Mouse (Mus musculus) neural tube, embryonic 10.5 days (tissue): Measurements from ENCODE around the gene Gtf2e1.
A peak's percentile ranks its signal among the peaks of the same experiment; 100 is the strongest.

Experiments used
- DNase-seq: peaks from one replicate; pipeline ENCODE4 v3.0.0-alpha.2; 2017; ENCODE audit warnings: low spot score; ENCODE audit errors: extremely low spot score

Gene Gtf2e1

DNA sequence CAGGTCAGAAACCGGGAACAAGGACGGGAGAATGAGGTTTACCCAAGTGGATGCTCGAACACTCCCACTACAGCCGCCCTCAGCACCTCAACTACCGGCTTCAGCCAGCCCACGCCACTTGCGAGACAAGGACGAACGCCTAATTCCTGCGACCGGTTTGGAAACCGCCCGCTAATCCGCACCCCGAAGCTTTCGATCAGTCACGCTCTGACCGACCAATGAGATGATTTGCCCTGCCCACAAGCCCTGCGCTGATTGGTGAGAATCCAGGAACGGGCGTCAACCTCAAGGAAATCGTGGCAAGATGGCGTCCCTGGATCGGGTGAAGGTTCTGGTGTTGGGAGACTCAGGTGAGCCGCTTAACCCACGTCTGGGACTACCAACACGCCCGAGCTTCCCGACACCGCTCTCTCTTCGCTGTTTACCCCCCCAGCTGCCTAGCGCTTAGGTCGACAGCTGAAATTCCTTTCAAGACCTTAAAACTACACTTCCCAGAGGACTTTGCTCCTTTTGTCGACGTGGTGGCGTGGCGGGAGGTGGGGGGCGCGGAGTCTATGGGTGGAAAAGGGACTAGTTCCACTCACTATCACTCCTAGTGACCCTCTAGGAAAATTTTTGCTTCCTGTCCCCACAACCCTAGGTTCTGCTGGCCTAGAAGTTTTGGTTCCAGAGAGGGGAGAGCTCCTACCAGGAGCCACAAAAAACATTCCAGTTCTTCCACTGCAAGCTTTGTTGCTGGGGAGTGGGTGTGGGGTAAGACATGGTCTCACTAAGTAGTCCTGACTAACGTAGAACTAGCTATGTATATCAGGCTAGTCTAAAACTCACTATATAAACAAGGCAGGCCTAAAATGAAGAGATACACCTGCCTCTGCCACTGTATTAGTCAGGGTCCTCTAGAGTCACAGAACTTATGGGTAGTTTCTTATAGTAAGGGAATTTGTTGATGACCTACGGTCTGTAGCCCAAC lies at the start of gene Gtf2e1, which contains the start of gene Rabl3:
TSS of gene Gtf2e1 (minus strand) at position 179 of the 970 bp plus-strand sequence.
TSS of gene Rabl3 (plus strand) at position 275 of the 970 bp plus-strand sequence.
- DNase-seq = peak; percentile 95

DNA sequence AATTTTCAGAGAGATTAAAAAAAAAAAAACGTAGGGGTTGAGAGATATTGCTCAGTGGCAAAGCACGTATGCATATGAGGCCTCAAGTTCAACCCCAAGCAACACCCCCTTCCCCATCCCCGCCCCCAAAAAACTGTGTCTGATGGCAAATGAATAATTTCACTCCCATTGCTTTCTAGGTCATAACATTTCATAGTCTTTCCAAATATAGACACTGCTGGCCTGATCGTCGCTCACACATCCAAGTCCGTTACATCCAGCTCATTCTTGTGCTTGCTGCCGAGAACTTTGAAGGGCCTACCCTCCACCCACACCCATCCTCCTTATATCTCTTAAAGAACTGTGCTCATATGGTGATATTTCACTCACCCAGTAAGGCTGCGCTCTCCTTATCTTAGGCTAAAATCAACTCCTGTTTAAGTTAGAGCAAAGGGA lies 45.6 kb upstream of the Gtf2e1 start:
- no peak for DNase-seq

DNA sequence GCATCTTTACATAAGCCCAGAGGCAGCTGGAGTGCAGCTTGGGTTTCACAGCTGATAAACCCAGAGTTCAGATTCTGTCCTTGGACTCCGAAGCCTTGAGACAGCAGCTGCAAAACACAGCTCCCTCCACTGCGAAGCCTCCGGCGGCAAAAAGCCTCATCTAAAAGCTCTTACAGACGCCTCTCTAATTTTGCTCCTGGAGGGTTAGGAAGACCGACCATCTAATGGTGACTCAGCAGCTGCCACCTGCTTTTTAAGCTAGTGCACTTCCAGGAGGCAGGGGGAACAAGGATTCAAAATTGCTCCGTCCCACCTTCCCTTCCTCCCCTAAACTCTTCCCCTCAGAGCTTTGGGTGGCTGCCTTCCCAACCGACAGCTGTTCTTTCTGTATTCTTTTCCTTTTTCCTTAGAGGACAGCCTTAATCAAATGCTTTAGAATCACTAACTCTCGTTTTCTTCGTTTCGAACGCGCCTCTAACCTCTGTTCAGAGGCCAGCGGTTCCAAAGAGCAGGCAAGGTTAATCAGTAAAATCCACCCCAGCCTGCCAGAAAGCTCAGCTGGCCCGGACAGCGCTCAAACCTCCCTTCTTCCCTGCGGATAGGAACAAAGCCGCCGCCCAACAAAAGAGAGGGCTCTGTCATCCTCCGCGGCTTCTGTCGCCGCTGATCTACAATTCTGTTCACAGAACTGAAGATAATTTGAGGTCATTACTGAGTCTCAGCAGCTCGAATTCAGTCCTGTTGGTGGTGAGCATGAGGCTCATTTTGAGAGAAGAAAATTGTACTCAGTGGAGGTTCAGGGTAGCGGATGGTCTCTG lies 44.8 kb upstream of the Gtf2e1 start:
- peak; percentile 75 for DNase-seq

DNA sequence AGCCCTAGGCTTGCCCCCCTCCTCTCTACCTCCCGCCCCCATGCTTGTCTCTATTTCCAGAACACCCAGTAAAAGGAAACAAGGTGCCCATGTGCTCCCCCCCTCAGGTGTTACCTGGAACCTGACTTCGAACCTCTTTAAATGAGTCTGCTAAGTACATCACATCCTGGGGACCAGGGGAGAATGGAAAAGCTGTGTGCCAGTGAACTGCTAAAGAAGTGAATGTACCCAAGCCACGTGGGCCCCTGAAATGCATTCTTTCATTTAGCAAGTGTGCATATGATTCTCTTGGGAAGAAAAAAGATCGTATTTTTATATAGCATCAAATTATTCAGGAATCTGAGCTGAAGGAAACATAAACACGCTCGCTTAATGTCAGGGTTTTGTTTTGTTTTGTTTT lies 44.2 kb upstream of the Gtf2e1 start:
- DNase-seq = no peak

DNA sequence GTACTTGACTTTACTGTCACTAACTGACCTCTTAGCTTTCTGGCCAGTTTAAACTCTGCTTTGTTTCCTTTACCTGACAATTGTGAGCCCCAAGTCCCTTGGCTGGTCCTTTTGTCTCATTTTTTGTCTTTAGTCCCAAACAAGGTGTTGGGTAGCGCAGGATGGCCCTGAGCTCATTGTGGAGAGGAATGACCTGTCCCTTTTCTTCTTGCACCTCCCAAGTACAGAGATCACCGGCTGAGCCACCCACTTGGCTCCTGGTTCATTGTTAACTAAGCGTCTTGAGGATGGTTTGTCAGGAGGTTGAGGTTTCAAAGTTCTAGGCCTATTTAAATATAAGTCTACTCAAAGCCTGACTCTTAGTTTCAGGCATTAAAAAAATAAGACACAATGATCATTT lies 43.7 kb upstream of the Gtf2e1 start:
- DNase-seq = no peak

DNA sequence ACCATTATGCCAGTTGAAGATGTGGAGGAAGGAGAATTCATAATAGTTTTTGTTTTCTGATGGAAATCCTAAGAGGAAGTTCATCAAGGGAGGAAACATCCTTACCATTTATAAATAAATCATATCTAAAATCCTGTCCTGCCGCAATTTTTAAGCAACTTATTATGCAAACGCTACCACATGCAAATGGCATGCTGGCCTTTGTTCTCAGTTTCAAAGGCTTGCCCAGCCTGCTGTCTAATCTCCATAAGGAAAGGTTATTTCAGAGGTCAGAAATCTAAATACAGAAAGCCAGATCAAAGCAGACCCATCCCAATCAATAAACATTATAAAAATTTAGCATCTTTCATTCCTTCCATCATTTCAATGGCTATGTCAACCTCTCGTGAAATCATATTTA lies 42.3 kb upstream of the Gtf2e1 start:
- DNase-seq = no peak

DNA sequence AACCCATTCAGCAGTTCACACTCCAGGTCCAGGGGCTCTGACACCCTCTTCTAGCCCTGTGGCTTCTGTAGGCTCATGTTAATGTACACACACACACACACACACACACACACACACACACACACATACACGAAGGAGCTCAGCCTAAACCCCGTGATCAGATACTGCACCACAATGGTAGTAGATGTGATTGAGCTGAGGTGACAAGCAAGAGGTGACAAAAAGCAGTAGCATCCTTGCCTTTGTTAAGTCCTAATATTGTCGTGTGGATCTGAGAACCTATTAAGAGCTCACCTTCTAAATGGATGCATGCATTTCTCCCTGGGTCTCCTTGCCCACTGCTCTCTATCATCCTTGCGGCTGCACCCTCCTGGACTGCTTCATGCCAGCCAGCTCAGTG lies 41.1 kb upstream of the Gtf2e1 start:
- DNase-seq = no peak

DNA sequence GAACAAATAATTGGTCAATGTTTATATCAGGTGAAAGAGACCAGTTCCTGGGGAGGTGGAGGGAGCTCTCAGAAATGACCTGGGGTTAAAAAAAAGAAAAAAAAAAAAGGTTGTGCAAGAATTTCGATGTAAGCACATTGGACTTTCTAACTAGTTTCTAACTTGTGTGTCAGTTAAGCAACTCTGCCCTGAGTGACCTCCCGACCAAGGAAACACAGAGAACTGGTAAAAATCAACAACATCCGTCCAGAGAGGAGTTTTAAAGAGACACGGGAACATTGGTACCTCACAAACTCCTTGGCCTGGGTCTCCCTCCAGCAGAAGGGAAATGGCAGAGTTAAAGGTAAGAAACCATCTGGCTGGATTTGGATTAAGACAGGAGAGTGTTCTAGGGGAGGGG lies 40.4 kb upstream of the Gtf2e1 start, which contains the start of gene Hgd:
TSS of gene Hgd (plus strand) at position 160 of the 400 bp plus-strand sequence.
- DNase-seq = no peak

DNA sequence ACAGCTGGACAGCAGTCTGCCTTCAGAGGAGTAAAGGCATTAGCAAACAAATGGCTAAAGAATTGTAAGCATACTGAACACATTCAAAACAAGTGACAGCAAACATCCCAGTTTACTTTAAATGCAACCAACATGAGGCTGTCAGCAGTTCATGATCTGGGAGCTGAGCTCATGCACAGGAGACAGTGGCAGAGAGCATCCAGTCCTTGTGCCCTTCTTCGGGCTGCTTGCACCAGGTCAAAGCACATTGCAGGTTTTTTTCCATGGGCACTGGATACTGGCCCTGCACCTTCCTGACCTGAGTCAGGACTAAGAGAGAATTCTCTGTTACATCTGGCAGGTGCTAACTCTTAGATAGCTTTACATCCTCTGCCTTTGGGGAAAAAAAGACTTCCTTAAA lies 40.0 kb upstream of the Gtf2e1 start:
- DNase-seq = no peak

DNA sequence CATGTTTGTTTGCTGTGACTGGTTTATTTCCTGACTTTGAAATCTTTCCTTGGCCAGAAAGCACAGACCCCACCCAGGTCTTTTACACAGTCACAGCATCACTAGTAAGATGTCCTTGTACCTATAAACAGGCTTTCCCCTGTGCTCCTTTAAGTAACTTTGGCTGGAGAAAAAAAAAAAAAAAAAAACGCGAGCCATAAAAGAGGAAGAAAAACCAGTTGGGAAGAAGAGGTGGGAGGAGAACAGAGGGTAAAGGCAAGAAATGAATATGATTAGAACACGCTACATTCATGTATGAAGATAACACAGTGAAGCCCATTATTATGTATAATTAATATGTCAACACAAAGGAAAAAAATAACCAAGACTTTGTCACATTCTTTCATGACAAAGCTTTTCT lies 35.7 kb upstream of the Gtf2e1 start:
- DNase-seq = no peak

DNA sequence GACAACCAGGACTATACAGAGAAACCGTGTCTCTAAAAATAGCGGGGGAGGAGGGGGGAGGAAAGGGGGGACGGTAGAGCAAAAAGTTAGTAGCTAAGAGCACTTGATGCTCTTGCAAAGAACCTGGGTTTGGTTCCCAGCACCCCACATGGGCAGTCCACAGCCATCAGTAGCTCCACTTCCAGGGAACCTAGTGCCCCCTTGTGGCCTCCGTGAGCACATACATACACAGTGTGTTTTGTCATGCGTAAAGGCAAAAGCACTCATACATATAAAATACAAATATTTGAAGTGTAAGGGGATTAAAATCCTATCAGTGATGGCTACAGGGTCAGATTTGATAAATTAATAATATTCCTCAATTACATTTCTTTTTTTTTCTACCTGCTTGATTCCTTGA lies 33.5 kb upstream of the Gtf2e1 start:
- no peak for DNase-seq

DNA sequence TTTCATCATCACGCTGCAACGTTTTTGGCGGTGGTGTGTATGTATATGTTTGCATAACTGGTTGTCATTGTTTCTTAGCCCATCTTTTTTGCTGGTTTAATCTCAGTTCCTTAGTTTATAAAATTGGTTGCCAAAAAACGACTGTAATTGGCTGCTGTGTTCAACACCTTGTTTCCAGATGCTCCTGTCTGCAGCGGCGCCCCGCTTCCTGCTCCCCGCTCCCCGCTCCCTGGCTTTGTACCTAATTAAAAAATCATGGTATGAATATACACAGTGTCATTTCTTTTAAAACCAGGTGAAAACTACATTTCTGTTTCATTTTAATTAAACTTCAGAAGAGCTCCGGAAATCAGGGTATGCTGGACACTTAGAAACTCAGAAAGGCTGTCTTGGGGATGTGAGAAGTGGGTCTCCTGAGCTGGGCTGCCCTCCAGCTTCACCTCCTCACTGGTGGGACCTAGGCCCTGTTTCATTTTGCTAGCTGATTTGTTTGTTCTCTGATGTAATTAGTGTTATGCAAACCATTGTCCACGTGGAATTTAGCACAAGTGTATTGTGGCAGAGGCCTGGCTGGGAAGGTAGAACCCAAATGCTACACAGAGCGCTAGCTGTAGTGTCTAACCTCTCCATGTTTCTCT lies 32.6 kb upstream of the Gtf2e1 start:
- DNase-seq = no peak

DNA sequence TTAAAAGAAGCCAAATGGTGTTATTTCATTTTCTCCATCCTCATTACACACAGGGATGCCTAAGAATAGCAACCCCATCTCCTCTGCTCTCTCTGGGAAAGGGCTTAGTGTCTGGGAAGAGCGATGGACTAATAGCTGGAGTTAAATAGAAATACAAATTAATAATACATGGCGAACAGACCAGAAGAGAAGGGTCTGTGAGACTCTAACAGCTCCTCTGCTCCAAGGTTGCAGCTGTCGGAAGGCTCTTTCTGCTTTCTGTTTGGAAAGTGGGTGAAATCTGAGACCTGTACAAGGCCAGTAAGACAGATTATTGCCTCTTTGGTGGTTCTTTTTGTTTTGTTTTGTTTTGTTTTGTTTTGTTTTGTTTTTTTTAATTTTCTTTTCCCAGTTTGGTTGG lies 32.0 kb upstream of the Gtf2e1 start:
- no peak for DNase-seq

DNA sequence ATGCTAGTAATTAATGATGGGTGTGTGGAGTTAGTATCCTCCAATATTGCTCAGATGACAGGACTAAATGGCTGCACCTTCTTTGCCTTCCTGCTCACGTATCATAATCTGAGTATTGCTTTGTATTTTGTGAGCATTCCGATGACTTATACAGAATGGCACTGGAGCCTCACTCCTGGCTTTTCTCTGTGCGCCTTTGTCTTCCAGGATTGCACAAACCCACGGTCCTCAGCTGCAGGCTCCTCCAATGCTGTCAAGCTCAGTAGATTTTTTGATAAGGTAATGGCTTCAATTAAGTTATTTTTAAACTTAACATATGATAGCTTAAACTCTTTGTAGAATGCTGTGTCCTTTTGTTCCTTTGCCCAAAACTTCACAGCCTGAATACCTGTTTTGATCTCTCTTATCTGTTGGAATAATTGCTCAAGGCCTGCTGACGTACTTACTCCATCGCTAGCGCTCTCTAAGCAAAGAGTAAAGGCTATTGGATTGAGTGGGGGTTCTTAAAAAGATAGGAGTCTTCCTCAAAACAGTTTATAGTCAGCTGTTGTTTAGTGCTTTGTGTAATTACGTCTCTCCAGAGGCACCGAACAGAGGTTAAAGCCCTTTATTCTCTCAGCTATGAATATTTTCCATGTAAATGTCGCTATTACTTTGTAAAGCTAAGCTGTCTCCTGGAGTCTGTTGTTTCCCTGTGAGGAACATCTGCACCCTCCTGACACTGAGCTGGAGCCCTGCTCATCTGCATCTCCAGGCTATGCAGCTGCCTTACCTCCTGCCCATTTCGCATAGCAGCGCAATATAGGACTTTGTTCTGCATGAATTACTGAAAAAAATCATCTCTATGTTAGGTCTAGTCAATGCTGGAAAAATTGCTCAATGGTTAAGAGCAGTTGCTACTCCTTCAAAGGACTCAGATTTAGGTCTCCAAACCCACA lies 27.8 kb upstream of the Gtf2e1 start:
- no peak for DNase-seq

DNA sequence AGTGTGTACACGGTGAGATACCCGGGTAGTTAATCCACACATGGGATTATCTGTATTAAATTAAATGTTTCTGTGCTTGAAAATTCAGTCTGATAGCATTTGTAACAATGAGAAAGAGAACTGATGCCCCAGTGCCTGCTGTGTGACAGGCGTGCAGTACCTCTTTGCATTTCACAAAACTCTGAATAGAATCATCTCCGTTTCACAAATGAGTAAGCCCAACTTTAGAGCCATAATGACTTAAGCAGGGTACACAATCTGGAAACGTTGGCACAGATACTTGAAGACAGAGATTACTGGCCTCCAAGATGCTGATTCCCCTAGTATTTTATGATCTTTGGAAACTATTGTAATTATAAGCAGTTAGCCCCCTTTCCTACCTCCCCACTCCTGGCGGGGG lies 26.5 kb upstream of the Gtf2e1 start:
- no peak for DNase-seq

DNA sequence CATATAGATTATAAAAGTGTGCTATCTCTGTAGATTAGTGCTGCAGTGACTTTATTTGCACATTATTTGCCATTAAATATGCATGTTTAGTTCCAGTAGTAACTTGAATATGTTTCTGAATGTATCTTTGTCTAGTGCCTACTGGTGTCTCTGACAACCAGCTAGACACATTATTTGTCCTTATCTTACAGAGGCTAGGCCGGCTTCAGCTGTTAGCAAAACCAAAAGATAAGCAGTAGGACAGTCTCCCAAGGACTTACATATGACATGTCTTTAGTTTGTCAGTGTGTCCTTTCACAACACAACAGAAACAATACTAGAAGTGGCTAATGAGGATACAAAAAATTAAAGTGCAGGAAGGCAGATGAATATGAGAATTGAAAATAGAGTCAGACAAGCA lies 25.5 kb upstream of the Gtf2e1 start:
- no peak for DNase-seq

DNA sequence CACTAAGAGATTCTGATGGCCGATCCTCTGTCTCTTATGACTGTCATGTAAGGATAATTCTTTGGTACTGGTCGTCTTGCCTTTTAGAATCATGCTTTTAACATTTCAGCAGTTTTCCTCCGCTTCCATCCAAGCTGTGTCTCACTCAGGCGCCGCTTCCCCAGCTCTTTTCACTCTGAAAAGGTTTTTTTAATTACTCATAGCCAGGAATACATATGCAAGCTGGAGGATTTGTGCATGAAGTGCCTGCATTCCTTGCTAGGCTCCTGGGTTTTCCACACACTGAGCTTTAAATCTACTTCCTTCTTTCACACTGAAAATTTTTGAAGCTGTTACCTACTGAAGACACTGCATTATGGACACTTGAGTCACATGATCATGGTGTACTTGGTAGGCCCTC lies 23.4 kb upstream of the Gtf2e1 start:
- no peak for DNase-seq

DNA sequence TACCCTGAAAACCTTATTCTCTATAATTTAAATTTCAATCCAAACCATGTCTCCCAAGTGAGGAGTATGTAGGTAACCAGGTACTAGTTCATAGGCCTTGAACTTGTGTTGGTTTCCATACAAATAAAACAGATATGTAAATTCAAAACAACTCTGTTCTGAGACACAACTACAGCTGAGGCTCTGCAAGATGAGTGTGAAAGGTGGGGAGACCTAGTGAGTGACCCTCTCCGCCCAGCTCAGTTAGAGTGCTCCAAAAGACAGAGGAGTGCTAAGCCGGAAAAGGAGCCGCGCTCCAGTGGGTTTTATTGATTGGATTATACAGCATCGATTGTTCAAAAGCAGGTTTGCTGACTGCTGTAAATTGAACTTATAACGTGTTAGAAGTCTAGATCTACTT lies 22.8 kb upstream of the Gtf2e1 start:
- no peak for DNase-seq

DNA sequence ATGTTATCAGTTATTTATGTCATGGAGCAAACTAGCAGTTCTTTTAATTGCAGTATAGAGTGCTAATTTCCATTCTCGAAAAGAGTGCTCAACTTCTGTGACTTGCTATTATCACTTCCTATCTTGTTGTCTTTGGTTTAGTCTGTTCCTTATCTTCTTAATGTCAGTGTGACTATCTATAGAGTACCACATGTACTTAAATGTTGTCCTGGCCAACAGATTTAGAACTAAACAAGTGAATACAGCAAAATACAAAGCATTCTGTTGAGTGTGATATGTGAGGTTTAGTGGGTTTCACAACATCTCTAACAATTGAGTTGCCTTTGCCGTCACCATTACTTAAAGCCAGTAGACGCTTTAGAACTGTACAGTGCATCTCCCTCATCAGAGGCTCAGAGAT lies 13.2 kb upstream of the Gtf2e1 start:
- no peak for DNase-seq

DNA sequence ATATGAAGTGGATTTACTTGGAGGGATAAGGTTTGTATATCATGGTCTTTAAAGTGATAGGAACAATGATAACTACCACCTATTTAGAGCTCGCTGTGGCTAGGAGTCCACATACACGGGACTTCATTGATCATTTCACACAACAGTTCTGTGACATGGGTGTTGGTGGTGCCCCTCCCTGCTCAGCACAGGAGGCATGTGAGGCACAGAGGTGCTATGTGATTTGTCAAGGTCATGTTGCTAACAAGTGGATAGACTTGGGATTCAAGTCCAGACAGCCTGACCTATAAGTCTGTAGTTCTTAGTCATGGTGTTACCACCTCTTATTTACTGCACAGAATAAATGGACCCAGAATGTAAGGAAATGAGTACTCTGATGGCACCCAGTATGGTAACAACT lies 11.4 kb upstream of the Gtf2e1 start:
- no peak for DNase-seq

DNA sequence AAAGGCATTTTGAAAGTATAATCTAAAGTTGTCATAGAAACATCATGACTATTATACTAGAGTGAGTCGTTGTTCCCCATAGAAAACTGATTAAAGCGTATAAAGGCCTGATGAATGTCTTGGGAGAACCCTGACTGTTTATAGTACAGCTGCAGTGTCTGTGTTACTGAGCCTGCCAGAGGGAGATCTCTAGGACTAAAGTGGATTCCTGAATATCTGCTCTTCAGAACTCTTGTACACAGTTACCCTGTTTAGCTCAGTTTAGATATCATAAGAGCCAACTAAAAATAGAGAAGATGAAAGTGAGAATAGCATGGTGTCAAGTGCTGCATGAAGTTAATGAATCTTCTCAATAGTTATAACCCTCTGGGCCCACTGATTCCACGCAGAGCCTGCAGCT lies 10.7 kb upstream of the Gtf2e1 start:
- no peak for DNase-seq
